Mouse (Mus musculus) heart, embryonic 16.5 days (tissue): ENCODE results near the gene Hand1. TPM values are rescaled to one million over a fixed set of nuclear protein-coding genes. Genes with fewer than 3 reads are reported as not detected.

Experiments
- ATAC-seq: fragments of 200-750 bp; cut with Nextera tagmentation; replicated peaks from 2 replicates; pipeline ENCODE4 v1.8.0; 2017; ENCODE audit warnings: moderate number of reproducible peaks; ENCODE audit not compliant: insufficient read depth, low FRiP score; ENCODE audit errors: extremely low read depth
- H3K27ac ChIP-seq: fragments of 300-500 bp; sonication (generic); 2 replicates; pipeline ENCODE4 v1.5.1; 2014; ENCODE audit warnings: mild to moderate bottlenecking, low read length, control low read depth, moderate library complexity
- H3K27me3 ChIP-seq: fragments of 300-500 bp; sonication (generic); 2 replicates; pipeline ENCODE4 v1.6.1; 2014; ENCODE audit warnings: low read length, mixed read lengths; ENCODE audit not compliant: control insufficient read depth, insufficient read depth
- H3K36me3 ChIP-seq: fragments of 300-500 bp; sonication (generic); 2 replicates; pipeline ENCODE4 v1.6.1; 2014; ENCODE audit not compliant: control insufficient read depth, insufficient read depth
- H3K4me1 ChIP-seq: fragments of 300-500 bp; sonication (generic); 2 replicates; pipeline ENCODE4 v1.6.1; 2014; ENCODE audit warnings: low read length, mixed read lengths; ENCODE audit not compliant: control insufficient read depth, insufficient read depth
- H3K4me2 ChIP-seq: fragments of 300-500 bp; sonication (generic); 2 replicates; pipeline ENCODE4 v1.6.1; 2014; ENCODE audit warnings: low read depth, mild to moderate bottlenecking, control low read depth, low read length
- H3K4me3 ChIP-seq: fragments of 300-500 bp; sonication (generic); 2 replicates; pipeline ENCODE4 v1.5.1; 2014; ENCODE audit warnings: mild to moderate bottlenecking, control low read depth, low read length
- H3K9ac ChIP-seq: fragments of 300-500 bp; sonication (generic); 2 replicates; pipeline ENCODE4 v1.6.1; 2014; ENCODE audit warnings: low read length, control low read depth
- H3K9me3 ChIP-seq: fragments of 300-500 bp; sonication (generic); replicated peaks from 2 replicates; pipeline ENCODE4 v1.6.1; 2016; ENCODE audit warnings: low read length; ENCODE audit not compliant: control insufficient read depth
- WGBS: fragments of 180-500 bp; shearing (Covaris S2); extraction: QIAGEN DNeasy Blood & Tissue Kit; methylation state at CpG from one replicate; pipeline ENCODE4 v1.1.7; 2014; 5-methylcytosine and 5-hydroxymethylcytosine counted together
- polyA plus RNA-seq: library from polyadenylated mRNA; unstranded; fragments of >200 nt; fragmentation: Nextera tagmentation; extraction: Ambion mirVana; gene quantifications from 2 replicates; pipeline ENCODE4 v1.2.1, GENCODE M21; 2015

Hand1 gene
- polyA plus RNA-seq, result 7.9 and 9.7 TPM in 2 replicates

- H3K4me2 ChIP-seq, result peak within 1 kb of the TSS; percentile 81
- WGBS, result 23% methylated on average over 23 of the region's 23 CpGs
- ATAC-seq, result no peak
- no peaks in the 10 kb centered on the region for H3K36me3 ChIP-seq
- peaks cover 13% of the 10 kb centered on the region for H3K4me1 ChIP-seq
- H3K9ac ChIP-seq, result peak within 1 kb of the TSS; percentile 64
- peak within 1 kb of the TSS; percentile 76 for H3K27ac ChIP-seq
- peak within 1 kb of the TSS; percentile 48 for H3K4me3 ChIP-seq
- no peaks in the 10 kb centered on the region for H3K9me3 ChIP-seq
- peaks cover 68% of the 10 kb centered on the region for H3K27me3 ChIP-seq
Observed at GRCm38 (mm10) chr11:57832552-57833201, at the start of gene Hand1. Hand1 (minus strand) TSS chr11:57832818.

GRCm38 (mm10) chr11:57876157-57876556 lies 43.5 kb upstream of the Hand1 start:
- Histone ChIP-seq H3K4me2 (no peak overlapping the region), H3K4me3 (no peak overlapping the region), H3K9ac (no peak overlapping the region), H3K36me3 (no peaks in the 10 kb centered on the region), H3K4me1 (no peaks in the 10 kb centered on the region), H3K9me3 (no peaks in the 10 kb centered on the region), H3K27ac (no peak overlapping the region), H3K27me3 (no peaks in the 10 kb centered on the region)
- no peak for ATAC-seq
- 80% methylated on average over 2 of the region's 2 CpGs for WGBS

DNA sequence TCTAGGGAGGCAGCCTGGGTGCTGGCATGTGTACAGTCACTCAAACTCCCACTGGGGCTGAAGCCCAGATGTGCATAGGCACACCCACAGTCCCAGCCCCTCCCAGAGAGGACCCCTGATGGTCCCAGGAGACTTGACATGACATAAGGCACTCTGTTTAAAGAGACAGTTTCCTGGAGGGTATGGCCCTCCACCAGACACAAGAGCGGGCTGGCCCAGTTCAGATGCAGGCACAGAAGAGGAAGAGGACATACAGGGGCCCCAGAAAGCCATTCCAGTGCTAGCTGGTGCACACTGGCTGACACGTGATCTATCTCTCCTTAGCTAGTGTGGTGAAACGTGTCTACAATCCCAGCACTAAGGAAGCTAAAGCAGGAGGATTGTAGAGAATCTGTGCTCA lies 40.4 kb upstream of the Hand1 start:
- no peak overlapping the region for H3K9ac ChIP-seq
- H3K36me3 ChIP-seq, result no peaks in the 10 kb centered on the region
- no peak overlapping the region for H3K27ac ChIP-seq
- 44% methylated on average over 3 of the region's 3 CpGs for WGBS
- no peak overlapping the region for H3K4me3 ChIP-seq
- ATAC-seq, result no peak
- H3K4me2 ChIP-seq, result no peak overlapping the region
- no peaks in the 10 kb centered on the region for H3K9me3 ChIP-seq
- 0 out of 2 replicates have a peak, but pooled peaks cover 4% of the 10 kb centered on the region for H3K4me1 ChIP-seq
- no peaks in the 10 kb centered on the region for H3K27me3 ChIP-seq

DNA sequence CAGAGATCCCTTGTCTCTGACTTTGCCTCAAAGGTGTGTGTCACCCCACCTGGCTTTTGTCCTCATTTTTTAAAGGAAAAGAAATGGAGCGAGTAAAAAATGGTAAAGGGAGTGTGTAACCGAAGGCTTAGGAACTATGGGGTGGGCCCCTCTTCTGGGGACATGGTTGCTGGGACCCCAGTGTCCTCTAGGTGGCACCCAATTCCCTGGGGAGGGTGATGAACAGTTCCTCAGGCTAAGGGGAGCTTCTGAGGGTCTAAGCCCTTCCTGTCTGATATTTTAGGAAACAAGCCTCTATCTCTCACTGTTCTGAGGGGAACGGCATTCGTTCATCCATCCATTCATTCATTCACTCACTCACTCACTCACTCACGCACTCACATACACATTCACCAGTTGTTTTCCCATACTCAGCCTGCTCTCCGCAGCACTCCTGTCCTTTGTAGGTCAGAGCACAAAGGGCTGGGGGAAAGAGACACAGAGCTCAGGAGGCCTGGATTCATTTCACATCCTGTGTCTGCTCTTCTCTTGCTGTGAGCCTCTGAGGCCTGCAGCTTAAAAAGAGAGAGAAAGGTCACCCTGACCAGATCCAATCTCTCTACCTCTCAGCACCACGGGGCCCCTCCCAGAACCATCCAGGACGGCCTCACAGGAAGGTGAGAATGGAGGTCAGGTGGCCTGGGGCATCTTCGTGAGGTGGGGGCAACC lies 36.3 kb upstream of the Hand1 start:
- no peak overlapping the region for H3K27ac ChIP-seq
- H3K27me3 ChIP-seq, result no peaks in the 10 kb centered on the region
- H3K9ac ChIP-seq, result peak overlapping the region; percentile 50
- H3K9me3 ChIP-seq, result no peaks in the 10 kb centered on the region
- H3K4me2 ChIP-seq, result no peak overlapping the region
- 32% methylated on average over 9 of the region's 9 CpGs for WGBS
- peaks cover 7% of the 10 kb centered on the region; the same call in 1 of the 2 replicates for H3K4me1 ChIP-seq
- no peak; the same call in 1 of the 2 replicates for ATAC-seq
- H3K4me3 ChIP-seq, result no peak overlapping the region
- H3K36me3 ChIP-seq, result no peaks in the 10 kb centered on the region

GRCm38 (mm10) chr11:57866466-57866865 lies 33.8 kb upstream of the Hand1 start:
- peaks cover 7% of the 10 kb centered on the region; the same call in 1 of the 2 replicates for H3K4me1 ChIP-seq
- no peak overlapping the region for H3K27ac ChIP-seq
- H3K4me2 ChIP-seq, result no peak overlapping the region
- no peak for ATAC-seq
- H3K9me3 ChIP-seq, result no peaks in the 10 kb centered on the region
- no peak overlapping the region for H3K4me3 ChIP-seq
- no peak overlapping the region; the same call in 1 of the 2 replicates for H3K9ac ChIP-seq
- no peaks in the 10 kb centered on the region for H3K36me3 ChIP-seq
- 12% methylated on average over 7 of the region's 7 CpGs for WGBS
- no peaks in the 10 kb centered on the region for H3K27me3 ChIP-seq

DNA sequence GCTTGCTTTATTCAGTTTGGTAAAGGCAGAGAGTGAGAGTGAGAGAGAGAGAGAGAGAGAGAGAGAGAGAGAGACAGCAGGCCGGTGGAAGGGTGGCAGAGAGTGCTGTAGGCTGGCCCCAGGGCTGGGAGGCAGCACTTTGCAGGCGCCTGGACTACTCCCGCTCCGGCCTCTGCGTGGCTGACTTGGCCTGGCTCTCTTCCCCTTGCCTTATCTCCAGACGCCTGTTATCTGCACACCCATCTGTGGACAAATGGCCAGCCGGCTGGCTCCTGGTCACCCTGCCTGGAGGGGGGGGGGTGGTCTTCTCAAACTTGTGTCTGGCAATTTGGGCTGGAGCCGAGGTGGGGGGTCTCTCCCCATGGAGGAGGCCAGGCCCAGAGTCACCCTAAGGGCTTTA lies 32.0 kb upstream of the Hand1 start:
- 36% methylated on average over 8 of the region's 8 CpGs for WGBS
- Histone ChIP-seq H3K4me1 (peaks cover 7% of the 10 kb centered on the region; the same call in 1 of the 2 replicates), H3K4me3 (no peak overlapping the region), H3K27ac (no peak overlapping the region), H3K4me2 (no peak overlapping the region), H3K9ac (no peak overlapping the region), H3K36me3 (no peaks in the 10 kb centered on the region), H3K27me3 (no peaks in the 10 kb centered on the region), H3K9me3 (no peaks in the 10 kb centered on the region)
- ATAC-seq, result no peak

- WGBS, result 82% methylated on average over 7 of the region's 7 CpGs
Observed at GRCm38 (mm10) chr11:57862088-57862487, 29.5 kb upstream of the Hand1 start.

GRCm38 (mm10) chr11:57857709-57858108 lies 25.1 kb upstream of the Hand1 start:
- 61% methylated on average over 4 of the region's 4 CpGs for WGBS
- Histone ChIP-seq H3K9ac (no peak overlapping the region), H3K4me3 (no peak overlapping the region), H3K36me3 (no peaks in the 10 kb centered on the region), H3K4me2 (no peak overlapping the region), H3K27ac (no peak overlapping the region), H3K27me3 (no peaks in the 10 kb centered on the region), H3K4me1 (no peaks in the 10 kb centered on the region), H3K9me3 (no peaks in the 10 kb centered on the region)
- ATAC-seq, result no peak

More at GRCm38 (mm10) chr11:57862088-57862487, 29.5 kb upstream of the Hand1 start:
- ATAC-seq, result no peak
- Histone ChIP-seq H3K27ac (no peak overlapping the region), H3K27me3 (no peaks in the 10 kb centered on the region), H3K9ac (no peak overlapping the region), H3K4me2 (no peak overlapping the region), H3K36me3 (no peaks in the 10 kb centered on the region), H3K4me1 (peaks cover 3% of the 10 kb centered on the region; the same call in 1 of the 2 replicates), H3K9me3 (no peaks in the 10 kb centered on the region), H3K4me3 (no peak overlapping the region)

GRCm38 (mm10) chr11:57853571-57853970 lies 21.0 kb upstream of the Hand1 start:
- Histone ChIP-seq H3K36me3 (no peaks in the 10 kb centered on the region), H3K4me2 (no peak overlapping the region), H3K27me3 (no peaks in the 10 kb centered on the region), H3K9ac (no peak overlapping the region), H3K27ac (no peak overlapping the region), H3K4me3 (no peak overlapping the region), H3K9me3 (no peaks in the 10 kb centered on the region), H3K4me1 (no peaks in the 10 kb centered on the region)
- ATAC-seq, result no peak
- WGBS, result 68% methylated on average over 6 of the region's 6 CpGs
